Mouse (Mus musculus) liver, embryonic 16.5 days (tissue): Measurements from ENCODE around the gene Mical2. TPM values are rescaled to one million over a fixed set of nuclear protein-coding genes. Genes with fewer than 3 reads are reported as not detected.

Experiments used
- ATAC-seq: fragments of 200-750 bp; cut with Nextera tagmentation; 2 replicates; pipeline ENCODE4 v1.8.0; 2017; ENCODE audit warnings: low read depth, mild to moderate bottlenecking, moderate number of reproducible peaks, moderate library complexity
- H3K27ac ChIP-seq: fragments of 300-500 bp; sonication (generic); 2 replicates; pipeline ENCODE4 v1.5.1; 2014; ENCODE audit warnings: mild to moderate bottlenecking, low read length
- H3K27me3 ChIP-seq: fragments of 300-500 bp; sonication (generic); 2 replicates; pipeline ENCODE4 v1.6.1; 2014; ENCODE audit warnings: low read depth, low read length, mixed read lengths; ENCODE audit not compliant: control insufficient read depth, insufficient read depth
- H3K36me3 ChIP-seq: fragments of 300-500 bp; sonication (generic); 2 replicates; pipeline ENCODE4 v1.6.1; 2014; ENCODE audit warnings: mild to moderate bottlenecking; ENCODE audit not compliant: control insufficient read depth, insufficient read depth
- H3K4me1 ChIP-seq: fragments of 300-500 bp; sonication (generic); 2 replicates; pipeline ENCODE4 v1.6.1; 2014; ENCODE audit warnings: low read depth, low read length, mixed read lengths; ENCODE audit not compliant: control insufficient read depth
- H3K4me2 ChIP-seq: fragments of 300-500 bp; sonication (generic); 2 replicates; pipeline ENCODE4 v1.6.1; 2014; ENCODE audit warnings: low read depth, low read length, mixed read lengths
- H3K4me3 ChIP-seq: fragments of 300-500 bp; sonication (generic); 2 replicates; pipeline ENCODE4 v1.5.1; 2014; ENCODE audit warnings: low read depth, mild to moderate bottlenecking, low read length
- H3K9ac ChIP-seq: fragments of 300-500 bp; sonication (generic); 2 replicates; pipeline ENCODE4 v1.6.1; 2014; ENCODE audit warnings: low read depth, low read length
- H3K9me3 ChIP-seq: fragments of 300-500 bp; sonication (generic); replicated peaks from 2 replicates; pipeline ENCODE4 v1.6.1; 2016; ENCODE audit warnings: low read length; ENCODE audit not compliant: control insufficient read depth
- WGBS: fragments of 180-500 bp; shearing (Covaris S2); extraction: QIAGEN DNeasy Blood & Tissue Kit; methylation state at CpG from one replicate; pipeline ENCODE4 v1.1.7; 2014; ENCODE audit not compliant: insufficient replicate concordance; 5-methylcytosine and 5-hydroxymethylcytosine counted together
- polyA plus RNA-seq: library from polyadenylated mRNA; unstranded; fragments of >200 nt; fragmentation: Nextera tagmentation; extraction: Ambion mirVana; gene quantifications from 2 replicates; pipeline ENCODE4 v1.2.1, GENCODE M21; 2015

Mical2 gene
- polyA plus RNA-seq, 1 experiment from 2014 or later: 1.9 TPM

- 64% methylated on average over 5 of the region's 5 CpGs for WGBS
- H3K27ac ChIP-seq: no peak overlapping the region
These were observed 63.9 kb downstream of the Mical2 start for GRCm38 (mm10) chr7:112289514-112289913.

DNA sequence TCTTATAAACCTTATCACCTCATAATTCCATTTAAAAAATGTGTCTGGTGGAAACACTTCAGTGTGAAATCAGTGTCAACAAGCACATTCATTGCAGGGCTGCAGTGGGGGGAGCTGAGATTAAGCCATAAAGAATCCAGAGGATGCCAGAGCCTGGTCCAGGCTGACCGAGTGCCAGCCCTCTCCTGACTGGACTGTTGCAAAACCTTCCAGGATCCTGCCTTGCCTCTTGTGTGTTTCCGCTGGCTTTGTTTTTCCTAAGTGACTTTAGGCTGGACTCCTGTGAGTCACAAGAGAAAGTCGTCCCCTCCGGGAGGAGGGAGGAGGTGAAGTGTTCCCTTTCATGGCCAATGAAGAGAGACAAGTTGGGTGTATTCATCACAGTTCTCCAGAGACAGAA is 64.3 kb downstream of the Mical2 start:
- no peak for ATAC-seq
- no peaks in the 10 kb centered on the region for H3K4me1 ChIP-seq
- H3K9me3 ChIP-seq: no peaks in the 10 kb centered on the region
- H3K4me3 ChIP-seq: no peak overlapping the region
- H3K36me3 ChIP-seq: no peaks in the 10 kb centered on the region
- 47% methylated on average over 4 of the region's 4 CpGs for WGBS
- no peak overlapping the region for H3K9ac ChIP-seq
- no peak overlapping the region for H3K4me2 ChIP-seq
- H3K27me3 ChIP-seq: no peaks in the 10 kb centered on the region
- no peak overlapping the region for H3K27ac ChIP-seq

More at GRCm38 (mm10) chr7:112289514-112289913, 63.9 kb downstream of the Mical2 start:
- Histone ChIP-seq H3K4me1 (no peaks in the 10 kb centered on the region), H3K9ac (no peak overlapping the region), H3K4me2 (no peak overlapping the region), H3K4me3 (no peak overlapping the region), H3K9me3 (no peaks in the 10 kb centered on the region), H3K27me3 (no peaks in the 10 kb centered on the region), H3K36me3 (no peaks in the 10 kb centered on the region)
- ATAC-seq: no peak

DNA sequence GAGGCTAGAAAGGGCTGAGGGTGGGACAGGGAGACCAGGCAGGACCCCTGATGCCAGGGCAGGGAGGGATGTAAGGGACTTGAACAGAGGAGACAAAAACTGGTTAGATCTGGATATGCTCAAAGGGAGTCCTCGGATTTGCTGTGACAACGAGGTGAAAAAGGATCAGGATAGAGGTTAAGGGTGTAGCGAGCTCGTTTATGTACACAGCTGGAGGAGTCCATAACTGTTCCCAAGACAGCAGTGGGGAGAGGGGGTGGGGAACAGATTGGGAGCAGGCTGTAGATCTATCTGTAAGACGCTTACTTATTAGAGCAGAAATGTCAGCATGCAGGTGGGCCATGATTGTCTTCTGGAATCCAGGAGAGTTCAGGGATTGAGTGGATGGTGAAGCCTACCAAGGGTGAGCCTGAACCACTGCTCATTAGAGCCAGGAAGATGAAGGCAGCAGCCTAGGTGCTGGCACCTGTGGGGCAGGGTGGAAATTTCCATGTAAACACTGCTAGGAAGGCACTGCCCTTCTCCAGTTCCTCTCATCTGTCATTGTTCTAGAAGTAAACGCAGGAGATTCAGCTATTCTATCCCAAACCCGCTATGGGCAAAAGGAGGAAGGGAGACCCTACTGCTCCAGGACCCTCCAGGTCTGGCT is 67.9 kb downstream of the Mical2 start:
- Histone ChIP-seq H3K4me2 (no peak overlapping the region), H3K4me3 (no peak overlapping the region), H3K4me1 (no peaks in the 10 kb centered on the region), H3K27me3 (no peaks in the 10 kb centered on the region), H3K27ac (no peak overlapping the region), H3K36me3 (no peaks in the 10 kb centered on the region), H3K9ac (no peak overlapping the region), H3K9me3 (no peaks in the 10 kb centered on the region)
- WGBS: 55% methylated on average over 7 of the region's 7 CpGs
- no peak for ATAC-seq

DNA sequence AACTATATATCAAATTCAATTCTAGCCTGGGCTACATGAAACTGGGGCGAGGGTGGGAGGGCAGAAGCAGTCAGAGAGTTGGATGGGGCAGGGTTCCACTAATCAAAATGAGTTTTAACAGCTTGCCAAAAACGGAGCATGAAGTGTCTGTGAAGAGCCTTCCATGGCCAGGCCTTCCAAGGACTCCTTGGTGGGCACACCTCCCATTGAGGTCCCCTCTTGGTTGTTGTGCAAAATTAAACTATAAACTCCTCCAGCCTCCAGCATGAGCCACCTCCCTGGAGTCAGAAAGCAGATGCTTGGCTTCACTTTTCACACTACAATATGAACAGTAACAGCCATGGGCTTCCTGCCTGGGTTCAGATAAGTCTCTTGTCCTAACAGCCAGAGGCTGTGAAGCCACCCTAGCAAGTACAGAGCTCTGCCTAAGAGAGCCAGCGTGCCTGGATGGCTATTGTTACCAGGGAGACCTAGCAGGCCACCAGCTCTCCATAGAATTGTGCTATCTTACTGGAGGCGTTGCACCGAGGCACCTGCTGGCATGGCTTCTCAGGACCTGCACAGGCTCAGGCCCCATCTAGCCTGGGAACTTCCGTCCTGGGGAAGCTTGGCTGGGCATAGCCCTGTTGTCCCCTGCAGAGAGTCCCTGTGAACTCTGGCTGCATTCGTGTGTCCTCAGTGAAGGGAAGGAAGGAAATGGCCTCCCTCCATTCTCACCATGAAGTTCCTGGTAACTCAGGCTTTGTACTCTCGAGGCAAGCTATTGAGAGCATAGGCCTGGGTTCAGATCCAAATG is 70.0 kb downstream of the Mical2 start:
- Histone ChIP-seq H3K9ac (no peak overlapping the region), H3K4me1 (no peaks in the 10 kb centered on the region; the same call in none of the 2 replicates), H3K4me3 (no peak overlapping the region), H3K4me2 (no peak overlapping the region), H3K27me3 (no peaks in the 10 kb centered on the region), H3K9me3 (no peaks in the 10 kb centered on the region), H3K27ac (no peak overlapping the region), H3K36me3 (no peaks in the 10 kb centered on the region)
- 33% methylated on average over 8 of the region's 8 CpGs for WGBS
- no peak for ATAC-seq

DNA sequence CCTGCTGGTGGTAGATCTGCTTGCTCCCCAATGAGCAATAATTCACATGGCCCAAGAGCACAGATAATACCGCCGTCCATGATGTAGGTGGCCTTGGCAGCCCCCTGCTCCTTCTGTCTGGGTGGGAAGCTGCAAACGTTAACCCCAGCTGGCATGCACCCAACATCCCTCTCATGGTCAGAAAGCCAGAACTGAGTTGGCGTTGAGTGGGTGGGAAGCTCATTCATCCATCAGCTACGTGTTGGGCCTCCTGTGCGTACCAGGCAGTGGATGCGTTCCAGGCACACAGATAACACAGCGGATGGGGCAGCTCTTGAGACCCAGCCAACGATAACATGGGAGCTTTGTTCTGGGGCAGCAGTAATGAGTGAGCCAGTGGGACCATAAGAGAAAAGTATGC is 72.4 kb downstream of the Mical2 start:
- 59% methylated on average over 9 of the region's 9 CpGs for WGBS
- H3K27ac ChIP-seq: no peak overlapping the region
- H3K9ac ChIP-seq: no peak overlapping the region
- H3K9me3 ChIP-seq: no peaks in the 10 kb centered on the region
- H3K4me2 ChIP-seq: no peak overlapping the region
- no peak for ATAC-seq
- H3K4me3 ChIP-seq: no peak overlapping the region
- no peaks in the 10 kb centered on the region; the same call in none of the 2 replicates for H3K4me1 ChIP-seq
- no peaks in the 10 kb centered on the region for H3K36me3 ChIP-seq
- H3K27me3 ChIP-seq: no peaks in the 10 kb centered on the region

- ATAC-seq: no peak
- 0 out of 2 replicates have a peak overlapping the region, but pooled peaks have one; percentile 34 for H3K27ac ChIP-seq
These were observed 73.3 kb downstream of the Mical2 start for GRCm38 (mm10) chr7:112298871-112299422.

DNA sequence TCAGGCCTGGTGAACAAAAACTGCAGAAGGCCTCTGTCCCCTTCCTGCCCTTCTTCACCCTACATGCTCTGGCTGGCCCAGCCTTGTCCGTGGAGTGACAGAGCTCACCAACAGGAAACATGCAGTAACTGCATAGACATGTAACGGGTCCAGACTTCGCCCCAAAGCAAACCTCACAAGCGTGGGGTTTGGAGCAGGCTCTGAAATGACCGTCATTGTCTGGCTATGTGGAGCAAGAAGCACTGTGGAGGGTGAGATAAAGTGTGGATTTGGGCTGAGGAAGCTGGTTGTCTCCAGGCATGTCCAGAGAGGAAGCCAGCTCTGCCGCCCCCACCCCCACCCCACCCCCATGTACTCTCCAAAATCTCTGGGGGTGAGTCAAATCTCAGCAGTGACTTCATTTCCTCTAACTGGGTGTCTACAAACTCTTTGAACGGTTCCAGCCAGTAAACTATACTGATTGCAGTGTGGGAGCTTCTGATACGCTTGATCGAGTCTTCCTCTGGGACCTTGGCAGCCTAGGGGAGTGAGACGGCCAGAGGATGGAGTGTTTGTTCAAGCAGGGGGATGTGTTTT is 74.0 kb downstream of the Mical2 start:
- Histone ChIP-seq H3K4me3 (no peak overlapping the region), H3K4me1 (no peaks in the 10 kb centered on the region; the same call in none of the 2 replicates), H3K9ac (no peak overlapping the region), H3K27ac (0 out of 2 replicates have a peak overlapping the region, but pooled peaks have one; percentile 34), H3K27me3 (no peaks in the 10 kb centered on the region), H3K4me2 (no peak overlapping the region), H3K9me3 (no peaks in the 10 kb centered on the region), H3K36me3 (no peaks in the 10 kb centered on the region)
- peak; percentile 52 for ATAC-seq
- 26% methylated on average over 10 of the region's 10 CpGs for WGBS

More at GRCm38 (mm10) chr7:112298871-112299422, 73.3 kb downstream of the Mical2 start:
- Histone ChIP-seq H3K4me1 (no peaks in the 10 kb centered on the region; the same call in none of the 2 replicates), H3K9me3 (no peaks in the 10 kb centered on the region), H3K36me3 (no peaks in the 10 kb centered on the region), H3K9ac (no peak overlapping the region), H3K27me3 (no peaks in the 10 kb centered on the region), H3K4me2 (no peak overlapping the region), H3K4me3 (no peak overlapping the region)
- WGBS: 40% methylated on average over 3 of the region's 3 CpGs

DNA sequence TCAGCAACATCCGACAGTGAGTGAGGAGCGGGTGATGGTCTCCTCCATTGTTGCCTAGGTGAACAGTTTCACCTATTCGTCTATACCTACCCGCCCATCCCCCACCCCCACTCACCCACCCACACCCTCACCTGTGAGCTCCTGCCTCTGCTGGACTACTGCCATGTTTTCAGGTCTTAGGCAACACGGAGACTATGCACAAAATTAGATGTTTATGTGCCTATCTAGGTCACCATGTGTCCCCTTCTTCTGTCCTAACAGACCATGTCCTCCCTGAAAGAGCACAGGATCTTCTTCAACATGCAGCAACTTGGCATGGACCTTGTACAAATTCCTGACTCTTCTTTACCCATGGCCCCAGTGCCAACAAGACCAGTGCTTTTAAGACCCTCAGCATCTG is 74.5 kb downstream of the Mical2 start:
- H3K4me2 ChIP-seq: no peak overlapping the region
- no peaks in the 10 kb centered on the region for H3K27me3 ChIP-seq
- H3K36me3 ChIP-seq: no peaks in the 10 kb centered on the region
- H3K4me1 ChIP-seq: no peaks in the 10 kb centered on the region; the same call in none of the 2 replicates
- H3K27ac ChIP-seq: no peak overlapping the region
- no peak overlapping the region for H3K4me3 ChIP-seq
- WGBS: 59% methylated on average over 5 of the region's 5 CpGs
- H3K9ac ChIP-seq: no peak overlapping the region
- peak; percentile 14 for ATAC-seq
- no peaks in the 10 kb centered on the region for H3K9me3 ChIP-seq
